Mouse (Mus musculus): ENCODE data around the gene Fgf8.

Gene Fgf8

GRCm38 (mm10) chr19:45748691-45749242, 6.1 kb upstream of the Fgf8 start:
- no peak for DNase-seq (ENCODE audit: low spot score)

- no peak for DNase-seq (ENCODE audit: low spot score)
Measured at GRCm38 (mm10) chr19:45748206-45748605, 5.5 kb upstream of the Fgf8 start.

GRCm38 (mm10) chr19:45747028-45747867, 4.5 kb upstream of the Fgf8 start:
- DNase-seq (ENCODE audit: low spot score), result peak; percentile 92

- peak; percentile 87 for DNase-seq (ENCODE audit: low spot score)
Measured at GRCm38 (mm10) chr19:45746153-45747020, 3.7 kb upstream of the Fgf8 start.

GRCm38 (mm10) chr19:45745344-45746152, 2.8 kb upstream of the Fgf8 start:
- DNase-seq (ENCODE audit: low spot score), result no peak

GRCm38 (mm10) chr19:45743619-45744018, 904 bp upstream of the Fgf8 start:
- DNase-seq (ENCODE audit: low spot score), result no peak

- DNase-seq (ENCODE audit: low spot score), result no peak
Measured at GRCm38 (mm10) chr19:45742984-45743575, 365 bp upstream of the Fgf8 start.

- peak; percentile 55 for DNase-seq (ENCODE audit: low spot score)
Measured at GRCm38 (mm10) chr19:45741431-45742217, 1.1 kb downstream of the Fgf8 start.

- no peak for DNase-seq (ENCODE audit: low spot score)
Measured at GRCm38 (mm10) chr19:45740817-45741216, 1.9 kb downstream of the Fgf8 start.

GRCm38 (mm10) chr19:45740233-45740632, 2.5 kb downstream of the Fgf8 start:
- no peak for DNase-seq (ENCODE audit: low spot score)

GRCm38 (mm10) chr19:45738521-45738920, 4.2 kb downstream of the Fgf8 start:
- DNase-seq (ENCODE audit: low spot score), result no peak

- DNase-seq (ENCODE audit: low spot score), result no peak
Measured at GRCm38 (mm10) chr19:45737846-45738484, 4.8 kb downstream of the Fgf8 start.

- DNase-seq (ENCODE audit: low spot score), result no peak
Measured at GRCm38 (mm10) chr19:45737208-45737845, 5.4 kb downstream of the Fgf8 start.

GRCm38 (mm10) chr19:45736855-45737207, 5.9 kb downstream of the Fgf8 start:
- DNase-seq (ENCODE audit: low spot score), result peak; percentile 69

GRCm38 (mm10) chr19:45736241-45736640, 6.5 kb downstream of the Fgf8 start:
- DNase-seq (ENCODE audit: low spot score), result no peak

GRCm38 (mm10) chr19:45734762-45735161, 8.0 kb downstream of the Fgf8 start:
- DNase-seq (ENCODE audit: low spot score), result no peak

- DNase-seq (ENCODE audit: low spot score), result no peak
Measured at GRCm38 (mm10) chr19:45734191-45734590, 8.5 kb downstream of the Fgf8 start.

GRCm38 (mm10) chr19:45733564-45733963, 9.2 kb downstream of the Fgf8 start:
- no peak for DNase-seq (ENCODE audit: low spot score)

- DNase-seq (ENCODE audit: low spot score), result no peak
Measured at GRCm38 (mm10) chr19:45731658-45732057, 11.1 kb downstream of the Fgf8 start.

- DNase-seq (ENCODE audit: low spot score), result no peak
Measured at GRCm38 (mm10) chr19:45730042-45730441, 12.7 kb downstream of the Fgf8 start.
